Mouse (Mus musculus): ENCODE data around the gene Sec24d. TPM values are rescaled to one million over a fixed set of nuclear protein-coding genes. Genes with fewer than 3 reads are reported as not detected.

Gene Sec24d
- polyA plus RNA-seq (2012; rRNA removed): 18.3 and 19.5 TPM in 2 replicates

DNA sequence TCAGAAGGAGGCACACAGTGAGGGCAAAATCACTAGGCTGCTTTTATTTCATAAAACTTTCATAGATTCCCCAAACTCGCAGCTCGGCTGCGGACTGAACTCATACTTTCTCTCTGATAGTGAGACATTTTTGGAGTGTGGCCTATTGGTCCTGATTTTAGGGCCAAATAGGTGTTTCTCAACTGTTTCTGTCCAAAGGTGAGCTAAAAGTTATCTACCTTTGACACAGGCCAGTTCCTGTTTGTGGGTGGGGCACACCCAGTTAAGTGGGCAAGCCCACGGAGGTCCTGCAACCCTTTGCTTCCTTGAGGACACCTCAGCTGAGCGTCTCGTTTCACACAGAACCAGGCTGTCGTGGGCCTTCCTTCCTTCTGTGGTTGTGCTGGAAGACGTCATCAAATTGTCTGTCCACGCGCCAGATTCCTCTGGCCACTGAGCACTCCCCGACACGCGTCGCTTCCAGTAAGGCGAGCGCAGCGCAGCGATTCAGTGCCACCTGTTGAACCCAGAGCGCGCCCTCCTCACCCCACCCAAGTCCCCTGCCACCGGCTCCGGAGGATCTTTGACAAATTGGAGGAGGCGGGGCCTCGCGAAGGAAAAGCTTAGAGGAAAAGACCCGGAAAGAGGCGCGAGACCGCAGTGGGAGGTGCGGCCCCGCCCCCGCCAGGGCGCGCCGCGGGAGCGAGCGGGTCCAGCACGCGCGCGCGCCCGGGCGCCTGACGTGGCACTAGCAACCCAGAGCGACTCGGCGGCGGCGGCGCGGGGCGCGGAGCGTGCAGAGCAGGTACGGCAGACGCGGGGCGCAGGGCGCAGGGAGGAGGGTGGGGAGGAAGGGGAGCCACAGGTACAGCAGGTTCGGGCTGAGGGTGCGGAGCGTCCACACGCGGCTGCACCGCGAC, at the start of gene Sec24d:
Gene Sec24d, plus strand, starts transcription at position 703 of the 899 bp plus-strand sequence.

GRCm38 (mm10) chr3:123235921-123236320, 31.3 kb upstream of the Sec24d start, which contains the start of gene Synpo2:
Gene Synpo2, minus strand, starts transcription at chr3:123236149.

DNA sequence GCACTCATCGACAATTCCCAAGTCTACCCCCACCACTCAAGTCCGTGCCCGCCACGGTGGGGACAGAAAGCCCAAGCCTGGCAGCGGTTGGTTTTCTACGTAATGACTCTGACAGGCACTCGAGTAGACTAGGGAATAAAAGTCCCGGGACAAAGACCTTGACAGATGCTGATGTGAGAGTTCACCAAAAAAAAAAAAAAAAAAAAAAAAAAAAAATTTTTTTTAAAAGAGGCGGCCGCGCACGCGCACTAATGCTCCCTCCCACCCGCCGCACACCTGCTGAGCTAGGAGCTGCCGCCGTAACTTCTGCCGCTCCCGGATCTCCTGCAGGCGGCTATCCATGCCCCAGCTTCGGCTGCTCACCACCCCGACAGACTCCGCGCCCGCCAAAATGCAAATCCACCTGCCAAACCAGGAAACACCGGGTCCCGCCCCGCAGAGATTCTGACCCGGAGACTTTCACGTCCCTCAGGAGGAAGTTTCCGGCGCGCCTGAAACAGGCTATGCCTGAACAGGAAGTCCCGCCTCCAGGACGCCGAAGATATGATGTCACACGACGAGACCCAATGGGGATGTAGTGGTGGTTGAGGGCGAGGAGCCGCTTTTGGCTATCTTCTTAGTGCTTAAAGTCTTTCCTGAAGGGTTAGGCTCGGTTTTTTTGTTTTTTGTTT, 118.4 kb downstream of the Sec24d start, which contains the start of gene Mettl14:
Gene Mettl14, minus strand, starts transcription at position 623 of the 671 bp plus-strand sequence.

Other genes starting within 250 kb of the Sec24d start
- 0.19 and 4.9 TPM in 2 replicates for gene Myoz2, start 232.4 kb upstream of the Sec24d start, polyA plus RNA-seq (2012; rRNA removed)
- gene Synpo2, start 31.3 kb upstream of the Sec24d start, polyA plus RNA-seq (2012; rRNA removed): 0.67 and 1.3 TPM in 2 replicates
- 14.8 TPM in 2 replicates for gene Mettl14, start 118.7 kb downstream of the Sec24d start, polyA plus RNA-seq (2012; rRNA removed)
- gene Prss12, start 179.5 kb downstream of the Sec24d start, polyA plus RNA-seq (2012; rRNA removed): 11.1 and 11.2 TPM in 2 replicates